Mouse (Mus musculus): Measurements from ENCODE around the gene Ddx58. TPM values are rescaled to one million over a fixed set of nuclear protein-coding genes. Genes with fewer than 3 reads are reported as not detected.

Ddx58 gene
- polyA plus RNA-seq, 1 experiment = 12.0 TPM

DNA sequence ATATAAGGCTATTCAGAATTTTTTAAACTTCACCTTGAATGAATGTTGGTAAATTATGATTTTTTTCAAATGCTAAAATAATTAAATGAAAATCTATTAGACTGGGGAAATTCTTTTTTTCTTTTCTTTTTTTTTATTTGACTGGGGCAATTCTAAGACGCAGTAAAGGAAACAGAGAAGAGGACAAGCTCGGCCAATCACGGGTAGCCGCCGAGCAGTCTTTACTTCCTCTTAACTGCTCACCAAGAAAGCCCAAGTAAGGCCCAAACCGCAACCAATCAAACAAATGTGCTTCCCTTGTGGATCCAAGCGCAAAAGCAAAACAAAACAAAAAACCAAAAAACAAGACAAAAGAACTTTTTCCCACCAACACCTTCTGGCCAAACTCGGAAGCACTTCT, 4.4 kb upstream of the Ddx58 start:
- Histone ChIP-seq H3K27ac (replicated peaks; ENCODE audit: low read depth, low read length) (no peak overlapping the region), H3K4me3 (ENCODE audit: insufficient read depth, low read depth, low read length) (no peak overlapping the region), H3K4me1 (ENCODE audit: control insufficient read depth, insufficient read depth, insufficient read length, low read length) (no peaks in the 10 kb centered on the region)

DNA sequence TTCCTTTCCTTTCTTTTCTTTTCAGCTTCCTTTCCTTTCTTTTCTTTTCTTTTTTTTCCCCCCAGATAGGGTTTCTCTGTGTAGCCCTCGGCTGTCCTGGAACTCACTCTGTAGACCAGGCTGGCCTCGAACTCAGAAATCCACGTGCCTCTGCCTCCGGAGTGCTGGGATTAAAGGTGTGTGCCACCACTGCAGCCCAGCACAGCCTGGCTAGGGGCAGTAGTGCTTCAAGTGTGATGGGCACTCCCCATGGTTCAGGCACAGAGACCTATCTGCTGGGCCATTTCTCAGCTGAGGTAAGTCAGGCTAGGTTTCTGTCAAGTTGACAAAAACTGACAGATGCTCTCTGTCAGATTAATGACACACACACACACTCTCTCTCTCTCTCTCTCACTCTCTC, 3.4 kb upstream of the Ddx58 start:
- Histone ChIP-seq H3K4me3 (ENCODE audit: insufficient read depth, low read depth, low read length) (no peak overlapping the region), H3K27ac (replicated peaks; ENCODE audit: low read depth, low read length) (no peak overlapping the region), H3K4me1 (ENCODE audit: control insufficient read depth, insufficient read depth, insufficient read length, low read length) (no peaks in the 10 kb centered on the region)

DNA sequence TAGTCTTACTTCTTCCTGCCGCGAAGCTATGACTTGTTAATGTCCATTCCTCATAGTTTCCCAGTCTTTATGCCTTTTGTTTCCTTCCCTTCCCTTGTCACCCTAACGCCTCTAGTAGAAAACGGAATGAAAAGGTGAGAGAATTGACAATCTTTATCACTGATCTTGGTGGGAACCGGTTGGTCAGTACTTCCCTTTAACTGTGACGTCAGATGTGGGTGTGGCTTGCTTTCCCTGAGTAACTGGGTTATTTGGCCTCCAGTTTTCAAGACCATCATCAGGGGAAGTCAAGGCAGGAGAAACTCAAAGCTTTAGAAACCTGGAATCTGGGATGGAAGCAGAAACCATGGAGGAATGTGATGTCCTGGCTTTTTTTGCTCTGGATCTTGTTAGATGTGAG, 2.3 kb upstream of the Ddx58 start:
- H3K4me3 ChIP-seq (ENCODE audit: insufficient read depth, low read depth, low read length) = no peak overlapping the region
- H3K27ac ChIP-seq (replicated peaks; ENCODE audit: low read depth, low read length) = no peak overlapping the region
- H3K4me1 ChIP-seq (ENCODE audit: control insufficient read depth, insufficient read depth, insufficient read length, low read length) = no peaks in the 10 kb centered on the region

DNA sequence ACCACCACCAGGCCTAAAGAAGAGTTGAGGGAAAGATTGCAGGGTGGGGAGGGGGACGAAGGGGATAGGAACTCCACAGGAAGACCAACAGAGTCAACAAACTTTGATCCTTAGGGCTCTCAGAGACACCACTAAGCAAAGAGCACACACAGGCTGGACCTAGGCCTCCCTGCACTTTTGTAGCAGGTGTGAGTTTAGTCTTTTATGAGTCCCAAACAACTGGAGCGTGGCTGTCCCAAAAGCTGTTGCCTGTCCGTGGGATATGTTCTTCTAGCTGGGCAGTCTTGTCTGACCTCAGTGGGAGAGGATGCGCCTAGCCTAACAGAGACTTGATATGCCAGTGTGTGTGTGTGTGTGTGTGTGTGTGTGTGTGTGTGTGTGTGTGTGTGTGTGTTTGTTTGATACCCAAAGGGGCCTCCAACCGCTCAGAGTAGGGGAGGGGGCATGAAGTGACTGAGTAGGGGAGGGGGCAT, 680 bp upstream of the Ddx58 start:
- Histone ChIP-seq H3K4me3 (ENCODE audit: insufficient read depth, low read depth, low read length) (peak overlapping the region; percentile 96), H3K4me1 (ENCODE audit: control insufficient read depth, insufficient read depth, insufficient read length, low read length) (no peaks in the 10 kb centered on the region), H3K27ac (replicated peaks; ENCODE audit: low read depth, low read length) (0 out of 2 replicates have a peak overlapping the region, but pooled peaks have one; percentile 86)

DNA sequence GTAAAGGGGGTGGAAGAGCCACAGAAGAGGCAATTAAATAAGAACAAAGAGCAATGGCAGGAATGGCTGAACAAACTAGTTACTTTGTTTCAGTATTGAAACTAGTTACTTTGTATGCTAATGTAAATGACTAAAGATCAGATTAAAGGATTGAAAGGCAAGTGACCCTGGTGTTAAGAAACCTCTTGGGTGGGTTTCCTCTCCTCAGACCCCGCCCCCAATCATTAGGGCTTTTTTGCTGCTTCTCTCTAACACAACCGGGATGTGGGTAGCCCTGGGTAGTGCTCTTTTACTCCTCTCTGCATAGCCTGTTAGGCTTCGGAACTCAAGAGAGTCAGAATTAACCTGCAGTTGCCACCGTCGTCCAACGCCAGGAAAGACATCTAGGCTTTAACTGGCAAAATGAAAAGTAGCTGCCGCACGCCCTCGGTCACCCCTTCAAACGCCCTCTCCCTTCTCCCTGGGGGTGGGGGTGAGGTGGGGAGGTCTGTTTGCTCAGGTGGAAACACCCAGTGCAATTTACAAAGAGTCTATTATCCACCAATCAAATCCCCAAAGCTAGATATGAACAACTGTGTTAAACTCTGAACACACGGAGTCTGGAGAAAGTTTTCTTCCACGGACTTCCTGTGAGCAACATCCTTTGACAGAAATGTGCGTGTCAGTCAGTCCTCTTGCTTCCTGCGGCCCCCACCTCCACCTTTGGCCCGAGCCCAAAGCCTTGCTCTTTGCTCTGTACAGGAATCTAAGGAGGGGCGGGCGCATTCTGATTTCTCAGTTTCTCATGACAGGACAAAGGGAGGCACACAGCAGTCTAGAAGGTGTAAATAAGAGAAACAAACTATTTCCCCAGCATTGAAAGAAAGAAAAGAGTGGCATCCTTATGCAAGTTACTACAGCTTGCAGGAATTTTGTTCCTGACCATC, 882 bp downstream of the Ddx58 start:
- Histone ChIP-seq H3K4me3 (ENCODE audit: insufficient read depth, low read depth, low read length) (peak overlapping the region; percentile 96), H3K4me1 (ENCODE audit: control insufficient read depth, insufficient read depth, insufficient read length, low read length) (no peaks in the 10 kb centered on the region), H3K27ac (replicated peaks; ENCODE audit: low read depth, low read length) (peak overlapping the region; percentile 94)

DNA sequence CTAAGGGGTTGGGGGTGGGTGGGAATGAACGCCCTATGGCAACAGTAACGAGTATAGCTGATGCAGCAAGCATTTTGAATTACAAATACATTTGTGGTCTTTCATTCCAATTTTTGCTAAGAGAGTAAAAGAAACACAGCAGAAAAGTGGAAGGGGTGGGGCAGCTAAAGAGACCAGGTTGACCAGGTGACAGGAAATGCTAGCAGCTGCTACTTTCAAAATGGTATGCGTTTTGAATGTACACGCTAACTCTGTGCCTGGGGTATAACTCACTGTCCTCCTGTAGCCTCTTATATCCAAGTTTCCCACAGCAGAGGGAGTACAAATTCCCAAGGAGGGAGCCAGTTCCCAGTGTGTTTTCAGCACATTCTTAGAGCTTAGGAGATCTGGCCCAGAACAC, 2.8 kb downstream of the Ddx58 start:
- H3K4me3 ChIP-seq (ENCODE audit: insufficient read depth, low read depth, low read length) = no peak overlapping the region
- no peaks in the 10 kb centered on the region for H3K4me1 ChIP-seq (ENCODE audit: control insufficient read depth, insufficient read depth, insufficient read length, low read length)

DNA sequence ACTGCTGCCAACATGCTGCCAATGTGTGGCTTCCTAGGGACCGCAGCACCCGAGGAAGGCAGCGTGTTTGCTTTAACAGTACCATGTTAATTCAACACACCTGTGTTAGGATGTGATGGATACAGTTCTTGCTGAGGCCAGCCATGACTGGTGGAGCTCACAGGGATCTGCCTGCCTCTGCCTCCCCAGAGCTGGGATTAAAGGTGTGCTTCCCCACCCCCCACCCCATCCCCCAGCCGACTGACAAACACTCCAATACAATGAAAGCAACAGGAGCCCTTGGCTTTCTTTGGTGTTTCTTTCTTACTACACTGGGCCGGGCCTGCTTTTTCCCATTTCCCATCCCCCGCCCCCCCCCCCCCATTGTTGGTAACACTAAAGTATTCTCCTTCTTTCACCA, 5.4 kb downstream of the Ddx58 start:
- Histone ChIP-seq H3K4me1 (ENCODE audit: control insufficient read depth, insufficient read depth, insufficient read length, low read length) (no peaks in the 10 kb centered on the region), H3K27ac (replicated peaks; ENCODE audit: low read depth, low read length) (no peak overlapping the region), H3K4me3 (ENCODE audit: insufficient read depth, low read depth, low read length) (no peak overlapping the region)

More for the DNA sequence above, 2.8 kb downstream of the Ddx58 start:
- no peak overlapping the region for H3K27ac ChIP-seq (replicated peaks; ENCODE audit: low read depth, low read length)

- no peak overlapping the region for H3K4me3 ChIP-seq (ENCODE audit: insufficient read depth, low read depth, low read length)
- H3K27ac ChIP-seq (replicated peaks; ENCODE audit: low read depth, low read length) = no peak overlapping the region
- no peaks in the 10 kb centered on the region for H3K4me1 ChIP-seq (ENCODE audit: control insufficient read depth, insufficient read depth, insufficient read length, low read length)
These were observed 6.5 kb downstream of the Ddx58 start for GRCm38 (mm10) chr4:40233062-40233664.

- Histone ChIP-seq H3K4me3 (ENCODE audit: insufficient read depth, low read depth, low read length) (no peak overlapping the region), H3K27ac (replicated peaks; ENCODE audit: low read depth, low read length) (no peak overlapping the region), H3K4me1 (ENCODE audit: control insufficient read depth, insufficient read depth, insufficient read length, low read length) (no peaks in the 10 kb centered on the region)
These were observed 9.9 kb downstream of the Ddx58 start for GRCm38 (mm10) chr4:40229723-40230122.

GRCm38 (mm10) chr4:40227886-40228285, 11.7 kb downstream of the Ddx58 start:
- Histone ChIP-seq H3K27ac (replicated peaks; ENCODE audit: low read depth, low read length) (no peak overlapping the region), H3K4me1 (ENCODE audit: control insufficient read depth, insufficient read depth, insufficient read length, low read length) (no peaks in the 10 kb centered on the region), H3K4me3 (ENCODE audit: insufficient read depth, low read depth, low read length) (no peak overlapping the region)

- no peak overlapping the region for H3K27ac ChIP-seq (replicated peaks; ENCODE audit: low read depth, low read length)
- H3K4me3 ChIP-seq (ENCODE audit: insufficient read depth, low read depth, low read length) = no peak overlapping the region
- no peaks in the 10 kb centered on the region for H3K4me1 ChIP-seq (ENCODE audit: control insufficient read depth, insufficient read depth, insufficient read length, low read length)
These were observed 12.5 kb downstream of the Ddx58 start for GRCm38 (mm10) chr4:40227131-40227530.

DNA sequence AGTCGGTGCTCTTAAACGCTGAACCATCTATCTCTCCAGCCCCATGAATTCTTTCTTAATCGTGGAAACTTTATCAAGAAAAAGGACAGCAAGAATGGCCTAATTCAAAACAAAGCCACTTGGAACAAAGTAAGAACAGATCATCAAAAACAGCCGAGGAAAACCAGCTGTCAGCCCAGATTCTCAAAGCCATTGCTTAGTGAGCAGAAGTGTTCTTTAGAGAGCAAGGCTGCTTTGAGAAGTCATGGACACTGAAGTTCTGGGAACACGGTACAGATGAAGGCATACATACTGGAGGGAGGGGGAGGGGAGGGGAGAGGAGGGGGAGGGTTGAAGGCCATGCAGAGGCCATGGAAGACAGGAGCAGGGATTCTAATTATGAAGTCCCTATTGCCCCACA, 13.5 kb downstream of the Ddx58 start:
- H3K4me3 ChIP-seq (ENCODE audit: insufficient read depth, low read depth, low read length) = no peak overlapping the region
- H3K4me1 ChIP-seq (ENCODE audit: control insufficient read depth, insufficient read depth, insufficient read length, low read length) = no peaks in the 10 kb centered on the region
- no peak overlapping the region for H3K27ac ChIP-seq (replicated peaks; ENCODE audit: low read depth, low read length)

DNA sequence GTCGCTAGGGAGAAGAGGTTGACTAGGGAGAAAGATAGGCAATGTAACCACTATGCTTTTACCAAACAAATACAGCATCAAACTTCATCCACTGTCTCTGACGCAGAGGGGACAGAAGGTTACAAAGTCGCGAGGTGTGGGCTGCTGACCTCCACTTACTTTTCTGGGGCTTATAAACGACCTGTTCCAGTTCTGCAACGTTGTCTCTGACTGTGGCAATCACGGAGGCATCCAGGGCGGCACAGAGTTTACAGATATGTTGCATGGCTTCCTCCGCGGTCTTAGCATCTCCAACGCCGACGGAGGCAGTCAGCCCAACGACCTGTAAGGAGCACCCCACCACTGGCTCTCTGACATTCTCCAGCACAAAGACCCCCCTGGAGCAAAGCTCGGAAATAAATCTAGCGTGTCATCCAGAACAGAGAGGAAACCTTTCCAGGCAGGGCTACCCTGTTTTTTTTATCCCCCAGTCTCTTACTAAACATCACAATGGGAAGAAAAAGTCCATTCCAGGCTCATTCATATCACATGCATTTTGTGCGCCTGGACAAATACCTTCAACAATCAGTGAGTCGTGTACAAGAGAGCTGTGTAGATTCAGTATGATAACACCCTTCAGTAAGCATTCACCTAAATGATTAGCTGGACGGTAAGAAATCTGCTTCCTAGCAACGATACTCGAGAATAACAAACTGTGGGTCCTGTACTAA, 17.6 kb downstream of the Ddx58 start:
- H3K4me3 ChIP-seq (ENCODE audit: insufficient read depth, low read depth, low read length) = no peak overlapping the region
- H3K4me1 ChIP-seq (ENCODE audit: control insufficient read depth, insufficient read depth, insufficient read length, low read length) = no peaks in the 10 kb centered on the region
- H3K27ac ChIP-seq (replicated peaks; ENCODE audit: low read depth, low read length) = no peak overlapping the region

GRCm38 (mm10) chr4:40221004-40221760, 18.4 kb downstream of the Ddx58 start:
- no peaks in the 10 kb centered on the region for H3K4me1 ChIP-seq (ENCODE audit: control insufficient read depth, insufficient read depth, insufficient read length, low read length)
- no peak overlapping the region for H3K27ac ChIP-seq (replicated peaks; ENCODE audit: low read depth, low read length)
- H3K4me3 ChIP-seq (ENCODE audit: insufficient read depth, low read depth, low read length) = no peak overlapping the region

DNA sequence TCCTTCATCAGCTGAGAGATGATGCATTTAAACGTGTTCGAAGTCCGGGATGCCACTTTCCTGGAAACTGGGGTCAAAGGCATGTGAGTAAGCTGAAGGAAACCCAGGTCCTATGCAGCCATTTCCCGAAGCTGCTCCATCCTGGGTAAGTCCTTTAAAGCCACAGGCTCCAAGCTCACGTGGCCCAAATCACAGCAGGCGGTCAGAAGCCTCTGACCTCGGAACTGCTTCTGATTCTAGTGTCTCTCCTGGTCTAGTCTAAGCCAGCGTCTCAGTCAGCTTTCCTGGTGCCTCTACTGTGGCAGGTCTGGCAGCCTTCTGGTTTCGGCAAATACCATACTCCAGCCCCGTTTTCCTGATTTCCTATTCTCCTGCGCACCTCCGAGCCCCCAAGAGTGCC, 19.2 kb downstream of the Ddx58 start:
- Histone ChIP-seq H3K4me3 (ENCODE audit: insufficient read depth, low read depth, low read length) (no peak overlapping the region), H3K27ac (replicated peaks; ENCODE audit: low read depth, low read length) (no peak overlapping the region), H3K4me1 (ENCODE audit: control insufficient read depth, insufficient read depth, insufficient read length, low read length) (no peaks in the 10 kb centered on the region)

Data from brown adipose tissue, adult 24 weeks (tissue).